Mouse (Mus musculus) adrenal gland, adult 18-20 months (tissue): ENCODE measurements around the gene Olfr47. TPM values are rescaled to one million over a fixed set of nuclear protein-coding genes. Genes with fewer than 3 reads are reported as not detected.

Experiments used
- total RNA-seq, 2 experiments: library from RNA; stranded (reverse); gene quantifications; 1 replicate in 1 of 2; 2 replicates in 1 of 2; pipeline ENCODE4 v1.2.3; 2021

Gene Olfr47
- total RNA-seq, 2 experiments from 2014 or later, result not detected

Other genes with a start within 250 kb of the Olfr47 start
- not detected for gene Olfr441, start 125.2 kb upstream of the Olfr47 start, total RNA-seq
- gene Olfr237-ps1, start 85.0 kb upstream of the Olfr47 start, total RNA-seq, result not detected
- gene Olfr437, start 68.2 kb upstream of the Olfr47 start, total RNA-seq, result not detected
- not detected for gene Olfr13, start 59.4 kb upstream of the Olfr47 start, total RNA-seq
- gene Olfr435, start 34.4 kb upstream of the Olfr47 start, total RNA-seq, result not detected
- gene Olfr434, start 18.5 kb upstream of the Olfr47 start, total RNA-seq, result not detected
- gene Arhgef5, start 34.1 kb downstream of the Olfr47 start, total RNA-seq, result 10 to 100 TPM; 15.7 to 19.4 TPM
- not detected for gene Nobox, start 78.0 kb downstream of the Olfr47 start, total RNA-seq